Mouse (Mus musculus) stomach, postnatal 0 days (tissue): ENCODE measurements around the gene Syt1. TPM values are rescaled to one million over a fixed set of nuclear protein-coding genes. Genes with fewer than 3 reads are reported as not detected.

Experiments
- ATAC-seq: fragments of 200-750 bp; cut with Nextera tagmentation; 2 replicates; pipeline ENCODE4 v1.8.0; 2017; ENCODE audit not compliant: low FRiP score, low TSS enrichment
- DNase-seq: peaks from one replicate; pipeline ENCODE4 v3.0.0-alpha.2; 2016; ENCODE audit warnings: low spot score
- H3K27ac ChIP-seq: fragments of 300-500 bp; sonication (generic); replicated peaks from 2 replicates; pipeline ENCODE4 v1.5.1; 2014; ENCODE audit warnings: mild to moderate bottlenecking, control low read depth
- H3K27me3 ChIP-seq: fragments of 300-500 bp; sonication (generic); 2 replicates; pipeline ENCODE4 v1.6.1; 2014; ENCODE audit warnings: low read length; ENCODE audit not compliant: control insufficient read depth, insufficient read depth
- H3K36me3 ChIP-seq: fragments of 300-500 bp; sonication (generic); 2 replicates; pipeline ENCODE4 v1.6.1; 2014; ENCODE audit warnings: low read length, mixed read lengths; ENCODE audit not compliant: control insufficient read depth, insufficient read depth
- H3K4me1 ChIP-seq: fragments of 300-500 bp; sonication (generic); replicated peaks from 2 replicates; pipeline ENCODE4 v1.6.1; 2014; ENCODE audit warnings: antibody characterized with exemption; ENCODE audit not compliant: control insufficient read depth, insufficient read depth
- H3K4me2 ChIP-seq: fragments of 300-500 bp; sonication (generic); replicated peaks from 2 replicates; pipeline ENCODE4 v1.6.1; 2014; ENCODE audit warnings: low read depth, mild to moderate bottlenecking, control low read depth, moderate library complexity
- H3K4me3 ChIP-seq: fragments of 300-500 bp; sonication (generic); 2 replicates; pipeline ENCODE4 v1.5.1; 2014; ENCODE audit warnings: low read depth, low read length, control low read depth
- H3K9ac ChIP-seq: fragments of 300-500 bp; sonication (generic); 2 replicates; pipeline ENCODE4 v1.6.1; 2014; ENCODE audit warnings: mild to moderate bottlenecking, low read length, control low read depth, mixed read lengths
- H3K9me3 ChIP-seq: fragments of 300-500 bp; sonication (generic); 2 replicates; pipeline ENCODE4 v1.6.1; 2016; ENCODE audit warnings: low read length; ENCODE audit not compliant: control insufficient read depth
- CTCF ChIP-seq: IDR thresholded peaks from 2 replicates; pipeline ENCODE4 v1.5.1; 2016; ENCODE audit warnings: antibody characterized with exemption, low read depth, mild to moderate bottlenecking, moderate library complexity
- EP300 ChIP-seq: optimal IDR thresholded peaks from 2 replicates; pipeline ENCODE3; 2016; ENCODE audit warnings: antibody characterized with exemption
- WGBS: fragments of 180-500 bp; shearing (Covaris S2); extraction: QIAGEN DNeasy Blood & Tissue Kit; methylation state at CpG from one replicate; pipeline ENCODE4 v1.1.7; 2014; 5-methylcytosine and 5-hydroxymethylcytosine counted together
- polyA plus RNA-seq: library from polyadenylated mRNA; unstranded; fragments of >200 nt; fragmentation: Nextera tagmentation; extraction: Ambion mirVana; gene quantifications from 2 replicates; pipeline ENCODE4 v1.2.1, GENCODE M21; 2015

The Syt1 gene
- polyA plus RNA-seq, 1 experiment from 2014 or later, result 3.5 TPM

GRCm38 (mm10) chr10:108619861-108620260 is 390.9 kb downstream of the Syt1 start:
- H3K9ac ChIP-seq, result no peak overlapping the region
- TF ChIP-seq CTCF, result no peak
- TF ChIP-seq EP300, result no peak
- H3K27me3 ChIP-seq, result no peaks in the 10 kb centered on the region
- no peak overlapping the region for H3K4me2 ChIP-seq
- DNase-seq, result no peak
- ATAC-seq, result no peak
- no peak overlapping the region for H3K4me3 ChIP-seq
- H3K36me3 ChIP-seq, result no peaks in the 10 kb centered on the region
- 90% methylated on average over 5 of the region's 5 CpGs for WGBS
- no peaks in the 10 kb centered on the region for H3K9me3 ChIP-seq
- no peaks in the 10 kb centered on the region for H3K4me1 ChIP-seq
- H3K27ac ChIP-seq, result no peak overlapping the region

GRCm38 (mm10) chr10:108619217-108619616 is 391.6 kb downstream of the Syt1 start:
- no peak overlapping the region for H3K27ac ChIP-seq
- no peaks in the 10 kb centered on the region for H3K36me3 ChIP-seq
- TF ChIP-seq EP300 (no peak), CTCF (no peak)
- DNase-seq (no peak), ATAC-seq (no peak)
- no peak overlapping the region for H3K9ac ChIP-seq
- H3K4me1 ChIP-seq, result no peaks in the 10 kb centered on the region
- WGBS, result 84% methylated on average over 5 of the region's 5 CpGs
- no peaks in the 10 kb centered on the region for H3K9me3 ChIP-seq
- no peaks in the 10 kb centered on the region for H3K27me3 ChIP-seq
- no peak overlapping the region for H3K4me2 ChIP-seq
- no peak overlapping the region for H3K4me3 ChIP-seq

- H3K4me1 ChIP-seq, result no peaks in the 10 kb centered on the region
- H3K4me3 ChIP-seq, result no peak overlapping the region
- H3K9me3 ChIP-seq, result no peaks in the 10 kb centered on the region
- ATAC-seq (0 out of 2 replicates have a peak, but pooled peaks have one; percentile 29), DNase-seq (no peak)
- H3K36me3 ChIP-seq, result no peaks in the 10 kb centered on the region
- H3K27ac ChIP-seq, result no peak overlapping the region
- no peak overlapping the region for H3K9ac ChIP-seq
- H3K27me3 ChIP-seq, result no peaks in the 10 kb centered on the region
- no peak overlapping the region; the same call in 1 of the 2 replicates for H3K4me2 ChIP-seq
- TF ChIP-seq EP300 (no peak), CTCF (no peak)
- 56% methylated on average over 14 of the region's 14 CpGs for WGBS
These were observed 400.6 kb downstream of the Syt1 start for GRCm38 (mm10) chr10:108610057-108610644.

GRCm38 (mm10) chr10:108601672-108602412 is 408.9 kb downstream of the Syt1 start:
- no peaks in the 10 kb centered on the region for H3K36me3 ChIP-seq
- DNase-seq (no peak), ATAC-seq (no peak)
- WGBS, result 56% methylated on average over 8 of the region's 8 CpGs
- H3K4me2 ChIP-seq, result no peak overlapping the region
- H3K27ac ChIP-seq, result no peak overlapping the region
- no peaks in the 10 kb centered on the region for H3K9me3 ChIP-seq
- TF ChIP-seq EP300, result no peak
- TF ChIP-seq CTCF, result no peak
- no peak overlapping the region for H3K4me3 ChIP-seq
- H3K9ac ChIP-seq, result no peak overlapping the region
- no peaks in the 10 kb centered on the region for H3K4me1 ChIP-seq
- no peaks in the 10 kb centered on the region for H3K27me3 ChIP-seq

GRCm38 (mm10) chr10:108600693-108601092 is 410.1 kb downstream of the Syt1 start:
- WGBS, result 80% methylated on average over 9 of the region's 9 CpGs
- TF ChIP-seq CTCF (no peak), EP300 (no peak)
- Histone ChIP-seq H3K4me3 (no peak overlapping the region), H3K4me2 (no peak overlapping the region), H3K9ac (no peak overlapping the region), H3K9me3 (no peaks in the 10 kb centered on the region), H3K27me3 (no peaks in the 10 kb centered on the region), H3K27ac (no peak overlapping the region), H3K4me1 (0 out of 2 replicates have a peak, but pooled peaks cover 2% of the 10 kb centered on the region), H3K36me3 (no peaks in the 10 kb centered on the region)
- no peak for DNase-seq
- ATAC-seq, result no peak

- H3K27me3 ChIP-seq, result no peaks in the 10 kb centered on the region
- no peak overlapping the region for H3K9ac ChIP-seq
- no peak overlapping the region for H3K27ac ChIP-seq
- ATAC-seq (no peak), DNase-seq (no peak)
- no peaks in the 10 kb centered on the region for H3K36me3 ChIP-seq
- peak; percentile 53 for TF ChIP-seq CTCF
- TF ChIP-seq EP300, result no peak
- no peaks in the 10 kb centered on the region for H3K9me3 ChIP-seq
- 82% methylated on average over 1 of the region's 1 CpGs for WGBS
- H3K4me1 ChIP-seq, result 0 out of 2 replicates have a peak, but pooled peaks cover 2% of the 10 kb centered on the region
- H3K4me2 ChIP-seq, result no peak overlapping the region
- H3K4me3 ChIP-seq, result no peak overlapping the region
These were observed 413.4 kb downstream of the Syt1 start for GRCm38 (mm10) chr10:108597385-108597784.
